Mouse (Mus musculus): ENCODE data around the gene Htr3a.
A peak's percentile ranks its signal among the peaks of the same experiment; 100 is the strongest.

Gene Htr3a

GRCm38 (mm10) chr9:48910885-48911537 is at the start of gene Htr3a:
TSS of gene Htr3a (minus strand) at chr9:48911099.
- DNase-seq (ENCODE audit: low read depth, low spot score): peak; percentile 19

- no peak for DNase-seq (ENCODE audit: low read depth, low spot score)
Observed at GRCm38 (mm10) chr9:48947565-48947964, 36.7 kb upstream of the Htr3a start.

DNA sequence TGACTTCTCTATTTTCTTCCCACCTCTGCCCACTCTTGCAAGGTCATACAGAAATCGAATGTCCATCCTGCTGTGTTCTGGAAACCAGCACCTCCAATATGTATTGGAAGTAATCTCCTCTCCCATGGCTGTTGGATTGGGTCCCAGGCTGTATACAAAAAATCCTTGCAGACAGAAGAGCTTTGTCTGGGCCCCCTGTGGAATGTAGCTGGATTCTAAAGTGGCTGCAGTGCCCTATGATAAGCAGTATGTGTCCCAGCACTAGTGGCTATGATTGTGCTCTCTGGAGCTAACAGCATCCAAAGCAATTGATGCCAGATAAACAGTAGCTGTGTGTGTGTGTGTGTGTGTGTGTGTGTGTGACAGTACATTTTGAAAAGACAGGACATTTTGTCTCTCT is 31.4 kb upstream of the Htr3a start:
- no peak for DNase-seq (ENCODE audit: low read depth, low spot score)

DNA sequence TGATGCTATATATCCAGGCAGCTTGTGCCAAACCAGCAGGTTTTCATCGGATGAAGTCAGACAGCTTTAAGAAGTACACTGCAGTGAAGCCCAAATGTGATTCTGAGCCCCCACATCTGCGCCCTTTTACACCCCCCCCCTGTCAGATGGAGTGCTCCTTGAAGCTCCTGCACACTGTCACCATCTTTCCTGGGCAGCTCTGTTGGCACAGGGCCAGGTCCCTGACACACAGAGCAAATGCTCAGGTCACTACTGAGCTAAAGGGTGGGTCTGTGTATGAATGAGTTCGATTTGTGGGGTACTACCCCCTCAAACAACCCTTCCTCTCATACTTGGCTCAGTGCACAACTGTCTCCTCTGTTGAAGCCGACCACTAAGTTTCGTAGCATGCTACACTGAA is 18.5 kb upstream of the Htr3a start:
- DNase-seq (ENCODE audit: low read depth, low spot score): no peak

GRCm38 (mm10) chr9:48928781-48929180 is 17.9 kb upstream of the Htr3a start:
- DNase-seq (ENCODE audit: low read depth, low spot score): no peak

- no peak for DNase-seq (ENCODE audit: low read depth, low spot score)
Observed at GRCm38 (mm10) chr9:48916011-48916788, 5.3 kb upstream of the Htr3a start.

GRCm38 (mm10) chr9:48904421-48904820 is 6.5 kb downstream of the Htr3a start:
- DNase-seq (ENCODE audit: low read depth, low spot score): no peak

GRCm38 (mm10) chr9:48903766-48904165 is 7.1 kb downstream of the Htr3a start:
- no peak for DNase-seq (ENCODE audit: low read depth, low spot score)

DNA sequence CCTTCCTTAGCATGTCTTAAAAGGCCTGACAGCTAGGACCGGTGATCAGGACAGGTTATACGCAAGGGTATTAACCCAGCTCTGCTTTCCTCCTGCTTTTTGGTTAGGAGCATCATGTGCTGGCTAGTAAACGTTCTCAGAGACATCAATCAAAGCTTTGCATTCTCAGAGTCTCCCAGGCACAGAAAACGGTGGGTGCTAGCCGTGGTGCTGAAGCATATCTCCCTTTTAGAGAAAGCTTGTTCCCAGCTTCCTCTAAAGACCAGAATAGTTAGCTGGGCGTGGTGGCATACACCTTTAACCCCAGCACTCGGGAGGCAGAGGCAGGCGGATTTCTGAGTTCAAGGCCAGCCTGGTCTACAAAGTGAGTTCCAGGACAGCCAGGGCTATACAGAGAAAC is 12.3 kb downstream of the Htr3a start:
- DNase-seq (ENCODE audit: low read depth, low spot score): no peak

DNA sequence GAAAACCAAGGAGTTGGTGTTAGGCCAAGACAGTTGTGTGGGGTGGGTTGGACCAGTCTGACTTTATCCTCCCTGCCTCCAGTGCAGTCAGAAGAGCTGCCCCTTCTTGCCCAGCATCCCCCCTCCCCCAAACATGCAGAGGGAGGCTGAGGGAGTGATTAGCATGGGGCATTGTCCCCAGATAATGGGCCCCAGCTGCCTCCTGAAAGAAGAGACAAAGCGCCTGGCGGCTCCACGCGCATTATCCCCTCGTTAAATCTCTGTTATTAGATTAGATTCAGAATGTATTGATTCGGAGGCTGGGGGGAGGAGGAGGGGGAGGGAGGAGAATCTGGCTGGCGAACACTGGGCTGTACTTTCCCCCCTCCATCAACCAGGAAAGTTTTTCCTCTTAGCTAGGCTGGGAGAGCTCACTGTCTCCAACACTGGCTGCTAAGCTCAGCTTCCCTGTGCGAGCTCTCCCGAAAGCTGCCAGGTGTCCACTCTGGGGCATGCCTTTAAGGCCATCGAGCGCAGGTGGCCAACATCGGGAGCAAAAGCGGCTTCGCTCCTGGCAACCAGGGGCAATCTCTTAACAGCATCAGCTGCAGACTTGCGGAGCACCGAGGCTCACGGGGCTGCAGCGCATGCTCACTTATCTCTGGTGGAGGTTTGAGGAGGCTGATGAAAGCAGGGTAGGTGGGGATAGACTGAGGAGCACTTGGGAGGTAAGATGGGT is 14.9 kb downstream of the Htr3a start:
- no peak for DNase-seq (ENCODE audit: low read depth, low spot score)

- DNase-seq (ENCODE audit: low read depth, low spot score): no peak
Observed at GRCm38 (mm10) chr9:48894755-48895154, 16.1 kb downstream of the Htr3a start.

DNA sequence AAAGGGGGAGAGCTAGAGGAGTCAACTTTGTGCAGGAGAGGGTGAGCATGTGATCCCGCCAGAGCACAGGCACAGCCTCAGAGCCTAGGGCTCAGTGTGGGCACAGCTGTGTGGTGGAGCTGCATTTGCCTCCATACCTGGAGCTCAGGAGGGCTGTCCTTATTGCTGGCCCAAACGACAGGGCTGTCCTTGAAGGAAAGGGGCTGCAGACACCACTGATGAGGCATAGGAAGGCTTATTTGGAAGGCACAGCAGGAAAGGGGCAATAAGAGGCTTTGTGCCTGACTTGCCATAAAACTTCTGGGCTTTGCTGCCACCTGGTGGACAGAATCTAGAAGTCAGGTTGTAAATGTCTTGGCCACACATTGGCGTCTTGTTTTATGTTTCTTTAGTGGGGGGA is 16.9 kb downstream of the Htr3a start:
- DNase-seq (ENCODE audit: low read depth, low spot score): peak; percentile 62

- no peak for DNase-seq (ENCODE audit: low read depth, low spot score)
Observed at GRCm38 (mm10) chr9:48889093-48889492, 21.8 kb downstream of the Htr3a start.

- DNase-seq (ENCODE audit: low read depth, low spot score): no peak
Observed at GRCm38 (mm10) chr9:48872896-48873295, 38.0 kb downstream of the Htr3a start.

DNA sequence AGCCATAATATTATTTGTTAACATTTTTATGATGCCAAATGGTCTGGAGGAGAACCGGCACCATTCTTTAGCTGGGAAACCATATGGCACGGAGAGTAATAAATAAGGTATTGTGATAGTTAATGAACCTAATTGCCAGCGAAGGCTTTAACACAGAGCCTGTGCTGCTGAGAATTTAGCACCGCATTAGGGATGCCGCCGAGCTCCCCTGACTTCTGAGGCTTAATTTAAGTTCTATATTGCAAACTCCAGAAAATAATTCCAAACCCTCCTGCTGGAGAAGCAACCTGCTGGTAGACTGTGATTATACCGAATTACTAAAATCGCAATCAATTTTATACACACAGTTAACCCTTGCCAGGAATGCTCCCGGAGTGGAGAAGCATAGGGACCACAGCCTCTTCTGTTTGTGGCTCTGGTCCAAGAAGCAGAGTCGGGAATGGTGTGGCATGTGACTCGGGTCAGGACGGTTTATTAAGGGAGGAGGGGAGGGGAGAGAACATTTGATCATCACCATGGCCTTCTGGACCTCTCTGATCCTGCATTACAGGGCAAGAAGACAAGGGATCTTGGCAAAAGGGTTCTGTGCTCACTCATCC is 44.3 kb downstream of the Htr3a start:
- DNase-seq (ENCODE audit: low read depth, low spot score): no peak

GRCm38 (mm10) chr9:48865235-48865634 is 45.7 kb downstream of the Htr3a start:
- DNase-seq (ENCODE audit: low read depth, low spot score): no peak

DNA sequence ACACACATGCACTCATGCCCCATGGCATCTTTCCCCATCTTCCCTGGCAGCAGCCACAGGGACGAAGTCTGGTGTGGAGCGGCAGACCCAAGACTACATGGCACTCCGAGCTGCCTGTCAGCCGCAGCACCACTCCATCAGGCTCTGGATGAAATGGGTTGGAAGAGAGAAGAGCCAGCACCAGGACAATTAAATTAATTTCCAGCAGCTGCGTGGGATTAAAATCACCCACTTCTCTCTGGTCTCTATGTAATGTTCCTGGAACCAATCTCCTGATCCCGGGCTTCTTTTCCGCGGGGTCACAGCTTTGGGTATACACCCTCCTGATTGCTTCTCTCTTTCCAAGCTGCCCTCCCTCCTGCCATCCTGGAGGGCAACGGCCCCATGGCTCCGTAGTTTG is 49.4 kb downstream of the Htr3a start:
- no peak for DNase-seq (ENCODE audit: low read depth, low spot score)

- peak; percentile 81 for DNase-seq (ENCODE audit: low read depth, low spot score)
Observed at GRCm38 (mm10) chr9:48860526-48860845, 50.4 kb downstream of the Htr3a start.

DNA sequence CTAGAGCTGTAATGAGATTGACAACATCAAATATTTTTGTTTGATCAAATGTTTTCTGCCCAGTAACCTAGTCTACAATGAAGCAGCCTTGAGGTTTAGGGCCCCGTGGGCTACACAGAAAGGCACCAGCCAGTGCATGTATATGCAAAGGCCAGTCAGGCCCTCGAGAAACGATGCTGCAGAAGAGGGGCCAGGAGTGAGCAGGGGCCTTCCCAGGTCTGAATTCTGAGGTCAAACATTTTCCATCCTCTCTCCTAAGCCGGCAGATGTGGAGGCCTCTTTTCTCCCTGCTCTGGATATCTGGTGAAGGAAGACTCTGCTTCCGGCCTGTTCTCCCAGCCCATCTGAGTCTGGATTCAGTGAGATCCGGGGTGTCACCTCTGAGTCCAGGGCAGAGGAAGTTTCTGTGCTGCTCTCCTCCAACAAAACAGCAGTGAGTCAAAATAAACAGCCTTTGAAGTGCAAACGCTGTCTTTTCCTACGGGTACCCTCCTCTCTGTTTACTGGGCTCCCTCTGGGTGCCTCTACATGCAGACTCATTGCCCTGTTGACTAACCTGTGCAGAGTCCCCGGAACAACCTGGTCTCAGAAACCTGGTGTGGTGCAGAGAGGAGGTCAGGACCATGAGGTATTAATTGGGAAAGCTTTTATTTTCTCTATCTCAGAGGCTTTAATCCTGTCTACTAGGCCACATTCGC is 50.9 kb downstream of the Htr3a start:
- no peak for DNase-seq (ENCODE audit: low read depth, low spot score)

DNA sequence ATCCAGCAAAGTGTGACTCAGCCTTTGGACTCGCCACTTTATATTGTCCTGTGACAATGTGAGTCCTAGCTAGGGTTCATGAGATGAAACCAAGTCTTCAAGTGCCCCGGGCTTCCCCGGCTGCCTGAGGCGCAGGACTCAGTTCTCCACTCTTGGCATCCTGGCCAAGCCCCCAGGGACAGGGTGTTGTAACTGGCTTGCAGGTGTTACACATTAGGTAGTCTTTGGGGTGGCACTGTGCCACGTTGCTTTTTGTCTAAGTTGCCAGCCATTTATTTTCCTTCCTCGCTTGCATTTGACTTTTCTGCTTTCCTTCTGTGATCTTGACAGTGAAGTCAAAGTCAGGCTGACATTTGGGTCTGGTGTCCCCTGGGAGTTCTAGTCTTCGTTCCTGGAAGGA is 53.0 kb downstream of the Htr3a start:
- DNase-seq (ENCODE audit: low read depth, low spot score): no peak

- no peak for DNase-seq (ENCODE audit: low read depth, low spot score)
Observed at GRCm38 (mm10) chr9:48856240-48856639, 54.7 kb downstream of the Htr3a start.

GRCm38 (mm10) chr9:48849531-48849930 is 61.4 kb downstream of the Htr3a start:
- no peak for DNase-seq (ENCODE audit: low read depth, low spot score)

Measured in skeletal muscle tissue, adult 2 months (tissue).